Comparison of ENCODE assay signal across 1 mouse cellular context in the genomic region with DNA sequence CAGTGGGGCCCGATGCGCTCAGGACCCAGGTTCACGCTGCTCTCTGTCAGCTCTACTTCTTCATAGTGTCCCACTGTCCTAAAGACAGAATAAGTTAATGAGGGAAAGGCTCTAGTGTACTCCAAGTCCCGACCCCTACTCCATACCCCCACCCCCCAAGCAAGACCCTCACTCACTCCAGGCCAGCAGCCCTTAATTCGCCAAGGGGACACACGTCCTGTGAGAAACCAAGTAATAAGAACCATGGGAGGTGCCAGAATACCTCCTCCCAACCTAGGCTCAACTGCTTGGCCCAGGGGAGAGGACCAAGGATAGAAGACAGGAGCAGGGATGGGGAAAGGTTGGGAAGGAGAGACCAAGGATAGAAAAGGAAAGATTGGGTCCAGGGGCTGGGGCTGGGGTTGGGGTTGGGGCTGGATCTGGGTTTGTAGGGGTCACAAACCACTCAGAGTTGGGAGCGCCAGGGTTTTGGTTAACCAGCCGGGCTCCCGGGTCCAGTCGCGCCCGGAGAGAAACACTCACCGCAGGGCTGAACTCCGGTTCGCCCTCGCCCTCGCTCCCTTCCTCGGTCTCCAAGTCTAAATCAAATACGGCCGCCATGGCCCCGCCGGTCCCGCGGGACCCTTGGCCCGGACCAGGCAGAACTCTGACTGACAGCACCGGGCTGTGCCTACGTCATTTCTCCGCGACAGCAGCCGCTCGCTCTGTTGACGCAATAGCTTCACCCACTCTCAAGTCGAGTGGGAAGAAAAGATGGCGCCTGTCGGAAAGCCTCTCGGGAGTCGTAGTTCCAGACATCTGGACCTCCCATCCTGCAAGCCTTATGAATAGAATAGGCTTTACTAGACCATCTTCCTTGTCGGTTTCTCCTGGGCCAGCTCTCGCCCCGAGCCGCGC.
TF ChIP-seq lines count a peak whose summit lies in the region.

Rps6kb2 (minus strand) TSS at position 709 of the 897 bp plus-strand sequence.

TF ChIP-seq in CH12.LX, 34 proteins besides CTCF, POLR2A, EP300 and RAD21 (continued from another document):
- TF ChIP-seq ZMIZ1 (IDR thresholded peaks at IDR 0.05; ENCODE audit: low read depth, low read length), result peak; percentile 56; the same call in 1 of the 2 replicates
- no peak for TF ChIP-seq MXI1 (IDR thresholded peaks at IDR 0.05; ENCODE audit: low read depth, low read length)
- TF ChIP-seq CHD2 (IDR thresholded peaks at IDR 0.05; ENCODE audit: low read length), result no peak
- TF ChIP-seq CHD1 (IDR thresholded peaks at IDR 0.05; ENCODE audit: low read depth, low read length), result no peak
- peak; percentile 94 for TF ChIP-seq SIN3A (IDR thresholded peaks at IDR 0.05; ENCODE audit: low read length)
- no peak for TF ChIP-seq ZNF384 (IDR thresholded peaks at IDR 0.05; ENCODE audit: low read depth, low read length)
- no peak for TF ChIP-seq SMC3 (IDR thresholded peaks at IDR 0.05; ENCODE audit: low read depth, low read length)
- TF ChIP-seq MYC (IDR thresholded peaks at IDR 0.05; ENCODE audit: low read depth, low read length), result 0 out of 2 replicates have a peak, but pooled peaks have one; percentile 17
- peak; percentile 68; the same call in 1 of the 2 replicates for TF ChIP-seq MAZ (IDR thresholded peaks at IDR 0.05; ENCODE audit: low read depth, low read length)
- peak; percentile 41; the same call in 1 of the 2 replicates for TF ChIP-seq GABPA (IDR thresholded peaks at IDR 0.05; ENCODE audit: insufficient replicate concordance, low read depth, low read length)
- 0 out of 2 replicates have a peak, but pooled peaks have one; percentile 37 for TF ChIP-seq ETS1 (conservative IDR thresholded peaks at IDR 0.05; ENCODE audit: low read depth, low read length)
- no peak for TF ChIP-seq UBTF (IDR thresholded peaks at IDR 0.05; ENCODE audit: low read depth, low read length)
- no peak for TF ChIP-seq PAX5 (IDR thresholded peaks at IDR 0.05; ENCODE audit: low read length)
- TF ChIP-seq MAX (IDR thresholded peaks at IDR 0.05; ENCODE audit: low read length), result peak; percentile 61; the same call in 1 of the 2 replicates
- TF ChIP-seq E2F4 (IDR thresholded peaks at IDR 0.05; ENCODE audit: insufficient replicate concordance, low read depth, low read length), result no peak
- peak; percentile 58; the same call in 1 of the 2 replicates for TF ChIP-seq IRF4 (IDR thresholded peaks at IDR 0.05; ENCODE audit: low read depth, low read length)
- TF ChIP-seq USF2 (conservative IDR thresholded peaks at IDR 0.05; ENCODE audit: low read depth, low read length), result no peak
- TF ChIP-seq JUN (IDR thresholded peaks at IDR 0.05; ENCODE audit: insufficient read depth, low read depth, low read length), result no peak
- TF ChIP-seq BHLHE40 (IDR thresholded peaks at IDR 0.05; ENCODE audit: low read depth, low read length), result no peak
- TF ChIP-seq NRF1 (IDR thresholded peaks at IDR 0.05; ENCODE audit: low read depth, low read length), result peak; percentile 61
- no peak for TF ChIP-seq MAFK (IDR thresholded peaks at IDR 0.05; ENCODE audit: insufficient replicate concordance, low read length)
- peak; percentile 64 for TF ChIP-seq NELFE (IDR thresholded peaks at IDR 0.05; ENCODE audit: low read depth, low read length)
- peak; percentile 70 for TF ChIP-seq ELF1 (IDR thresholded peaks at IDR 0.05; ENCODE audit: low read depth, low read length)
- TF ChIP-seq MEF2A (IDR thresholded peaks at IDR 0.05; ENCODE audit: borderline replicate concordance, low read depth, low read length), result peak; percentile 72
- no peak for TF ChIP-seq RCOR1 (conservative IDR thresholded peaks at IDR 0.05; ENCODE audit: low read depth, low read length)
- TF ChIP-seq HCFC1 (IDR thresholded peaks at IDR 0.05; ENCODE audit: low read depth, low read length), result peak; percentile 97
- peak; percentile 79 for TF ChIP-seq TCF12 (IDR thresholded peaks at IDR 0.05; ENCODE audit: low read depth, low read length)
- TF ChIP-seq ZC3H11A (IDR thresholded peaks at IDR 0.05; ENCODE audit: low read depth, low read length), result no peak
- TF ChIP-seq KAT2A (IDR thresholded peaks at IDR 0.05; ENCODE audit: insufficient replicate concordance, low read length), result peak; percentile 96; the same call in 1 of the 2 replicates
- no peak for TF ChIP-seq POLR2AphosphoS2 (IDR thresholded peaks at IDR 0.05; ENCODE audit: low read depth, low read length)
- no peak for TF ChIP-seq USF1 (IDR thresholded peaks at IDR 0.05; ENCODE audit: low read depth, low read length)
- TF ChIP-seq ZKSCAN1 (IDR thresholded peaks at IDR 0.05; ENCODE audit: borderline replicate concordance, low read depth, low read length), result no peak
- peak; percentile 60; the same call in 1 of the 2 replicates for TF ChIP-seq TBP (conservative IDR thresholded peaks at IDR 0.05; ENCODE audit: low read depth, low read length)
